Mouse (Mus musculus): ENCODE results near the gene Pdia2. TPM values are rescaled to one million over a fixed set of nuclear protein-coding genes. Genes with fewer than 3 reads are reported as not detected.

Pdia2 gene
- polyA plus RNA-seq, 1 experiment from 2014 or later: 0.32 TPM

Other genes starting within 250 kb of the Pdia2 start
- 0.17 and 0.18 TPM in 2 replicates for gene A930017K11Rik, start 246.5 kb downstream of the Pdia2 start, polyA plus RNA-seq (2016; fragmentation: Nextera tagmentation; extraction: Ambion mirVana)
- 32.5 and 32.6 TPM in 2 replicates for gene Capn15, start 213.3 kb downstream of the Pdia2 start, polyA plus RNA-seq (2016; fragmentation: Nextera tagmentation; extraction: Ambion mirVana)
- gene Rab11fip3, start 129.5 kb downstream of the Pdia2 start, polyA plus RNA-seq (2016; fragmentation: Nextera tagmentation; extraction: Ambion mirVana): 37.1 and 42.8 TPM in 2 replicates
- gene Decr2, start 108.8 kb downstream of the Pdia2 start, polyA plus RNA-seq (2016; fragmentation: Nextera tagmentation; extraction: Ambion mirVana): 33.1 and 33.8 TPM in 2 replicates
- 50.4 and 52.9 TPM in 2 replicates for gene Nme4, start 103.5 kb downstream of the Pdia2 start, polyA plus RNA-seq (2016; fragmentation: Nextera tagmentation; extraction: Ambion mirVana)
- 2.9 and 3.0 TPM in 2 replicates for gene Tmem8, start 85.8 kb downstream of the Pdia2 start, polyA plus RNA-seq (2016; fragmentation: Nextera tagmentation; extraction: Ambion mirVana)
- 171 and 184 TPM in 2 replicates for gene Mrpl28, start 75.6 kb downstream of the Pdia2 start, polyA plus RNA-seq (2016; fragmentation: Nextera tagmentation; extraction: Ambion mirVana)
- 17.7 and 19.4 TPM in 2 replicates for gene Axin1, start 60.4 kb downstream of the Pdia2 start, polyA plus RNA-seq (2016; fragmentation: Nextera tagmentation; extraction: Ambion mirVana)
- 4.3 and 4.6 TPM in 2 replicates for gene Rgs11, start 3.9 kb upstream of the Pdia2 start, polyA plus RNA-seq (2016; fragmentation: Nextera tagmentation; extraction: Ambion mirVana)
- 19.4 and 22.2 TPM in 2 replicates for gene Arhgdig, start 8.7 kb upstream of the Pdia2 start, polyA plus RNA-seq (2016; fragmentation: Nextera tagmentation; extraction: Ambion mirVana)
- gene Fam234a, start 45.2 kb upstream of the Pdia2 start, polyA plus RNA-seq (2016; fragmentation: Nextera tagmentation; extraction: Ambion mirVana): 34.5 and 37.9 TPM in 2 replicates
- gene Luc7l, start 53.8 kb upstream of the Pdia2 start, polyA plus RNA-seq (2016; fragmentation: Nextera tagmentation; extraction: Ambion mirVana): 138 and 140 TPM in 2 replicates
- gene Neurl1b, start 215.7 kb upstream of the Pdia2 start, polyA plus RNA-seq (2016; fragmentation: Nextera tagmentation; extraction: Ambion mirVana): 0.40 and 0.59 TPM in 2 replicates